Mouse (Mus musculus): ENCODE measurements around the gene Ppp4r2. TPM values are rescaled to one million over a fixed set of nuclear protein-coding genes. Genes with fewer than 3 reads are reported as not detected.

Gene Ppp4r2
- 13.5 and 13.9 TPM in 2 replicates for polyA plus RNA-seq (2015; fragmentation: Nextera tagmentation; extraction: Ambion mirVana)

DNA sequence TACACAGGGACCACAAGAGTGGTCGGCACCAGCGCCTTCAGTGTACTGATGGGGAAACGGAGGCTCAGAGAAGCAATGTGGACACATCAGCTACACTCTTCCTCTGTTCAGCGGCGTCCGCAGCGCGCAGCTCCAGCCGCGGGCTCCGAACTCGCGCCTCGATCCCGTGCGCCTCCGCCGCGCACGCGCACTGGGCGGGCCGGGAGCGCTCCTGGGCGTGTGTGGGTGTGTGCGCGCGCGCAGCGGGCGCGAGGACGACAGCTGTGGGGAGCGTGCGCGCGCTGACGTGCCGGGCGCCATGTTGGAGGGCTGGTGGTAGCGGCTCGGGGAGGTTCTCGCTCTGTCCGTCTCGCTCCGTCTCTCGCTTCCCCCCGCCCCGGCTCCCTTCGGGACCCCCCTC lies at the start of gene Ppp4r2:
Ppp4r2 (plus strand) TSS at position 268 of the 400 bp plus-strand sequence.
- Histone ChIP-seq H3K4me2 (peak within 1 kb of the TSS; percentile 71), H3K4me1 (peaks cover 26% of the 10 kb centered on the region), H3K36me3 (peaks cover 36% of the 10 kb centered on the region), H3K27ac (replicated peaks) (peak within 1 kb of the TSS; percentile 90), H3K4me3 (peak within 1 kb of the TSS; percentile 83), H3K9me3 (no peaks in the 10 kb centered on the region), H3K27me3 (replicated peaks) (no peaks in the 10 kb centered on the region), H3K9ac (peak within 1 kb of the TSS; percentile 97)
- peak; percentile 89 for ATAC-seq (ENCODE audit: extremely low read depth, insufficient number of reproducible peaks, low FRiP score, low TSS enrichment)
- WGBS, result under 1% methylated on average over 36 of the region's 50 CpGs

DNA sequence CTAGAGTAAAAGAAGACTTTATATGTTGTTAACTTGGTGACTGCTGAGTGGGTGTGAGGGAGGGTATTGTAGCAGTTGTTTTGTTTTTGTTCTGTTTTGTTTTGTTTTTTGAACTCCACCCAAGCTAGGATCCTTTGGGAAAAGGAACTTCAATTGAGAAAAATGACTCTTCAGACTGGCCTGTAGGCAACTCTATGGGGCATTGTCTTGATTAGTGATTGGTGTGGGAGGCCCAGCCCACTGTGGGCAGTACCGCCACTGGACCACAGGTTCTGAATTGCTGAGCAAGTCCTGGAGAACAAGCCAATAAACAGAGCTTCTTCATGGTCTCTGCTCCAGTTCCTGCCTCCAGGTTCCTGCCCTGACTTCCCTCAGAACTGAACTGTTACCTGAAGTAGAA lies 45.7 kb upstream of the Ppp4r2 start:
- Histone ChIP-seq H3K9ac (no peak overlapping the region), H3K27ac (replicated peaks) (no peak overlapping the region), H3K27me3 (replicated peaks) (no peaks in the 10 kb centered on the region), H3K4me1 (no peaks in the 10 kb centered on the region), H3K36me3 (peaks cover 16% of the 10 kb centered on the region; the same call in 1 of the 2 replicates), H3K4me3 (no peak overlapping the region), H3K9me3 (peaks cover 9% of the 10 kb centered on the region; the same call in 1 of the 2 replicates), H3K4me2 (no peak overlapping the region)
- WGBS, result 64% methylated on average over 1 of the region's 1 CpGs
- no peak for ATAC-seq (ENCODE audit: extremely low read depth, insufficient number of reproducible peaks, low FRiP score, low TSS enrichment)

DNA sequence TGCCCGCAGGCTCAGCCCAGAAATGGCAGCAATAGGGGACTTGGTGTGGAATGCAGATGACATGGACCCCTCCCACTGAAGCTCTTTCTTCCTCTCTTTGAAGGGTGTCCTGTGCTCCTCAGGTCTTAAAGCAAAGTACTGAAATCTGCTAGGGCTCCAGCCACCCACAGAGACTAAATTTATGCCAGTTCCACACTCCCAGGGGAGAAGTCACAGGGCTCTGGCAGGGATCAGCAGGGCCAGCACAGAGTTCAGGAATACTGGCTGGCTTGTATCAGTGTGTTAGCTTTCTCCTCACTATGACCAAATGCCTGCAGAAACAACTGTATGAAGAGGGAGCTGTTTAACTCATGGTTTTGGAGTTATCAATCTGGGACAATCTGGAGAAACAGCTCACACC lies 44.3 kb upstream of the Ppp4r2 start:
- Histone ChIP-seq H3K4me3 (no peak overlapping the region), H3K4me2 (no peak overlapping the region), H3K27ac (replicated peaks) (no peak overlapping the region), H3K9ac (no peak overlapping the region), H3K36me3 (peaks cover 9% of the 10 kb centered on the region; the same call in 1 of the 2 replicates), H3K9me3 (peaks cover 6% of the 10 kb centered on the region; the same call in 1 of the 2 replicates), H3K27me3 (replicated peaks) (no peaks in the 10 kb centered on the region), H3K4me1 (no peaks in the 10 kb centered on the region)
- no peak for ATAC-seq (ENCODE audit: extremely low read depth, insufficient number of reproducible peaks, low FRiP score, low TSS enrichment)
- WGBS, result 80% methylated on average over 1 of the region's 1 CpGs

DNA sequence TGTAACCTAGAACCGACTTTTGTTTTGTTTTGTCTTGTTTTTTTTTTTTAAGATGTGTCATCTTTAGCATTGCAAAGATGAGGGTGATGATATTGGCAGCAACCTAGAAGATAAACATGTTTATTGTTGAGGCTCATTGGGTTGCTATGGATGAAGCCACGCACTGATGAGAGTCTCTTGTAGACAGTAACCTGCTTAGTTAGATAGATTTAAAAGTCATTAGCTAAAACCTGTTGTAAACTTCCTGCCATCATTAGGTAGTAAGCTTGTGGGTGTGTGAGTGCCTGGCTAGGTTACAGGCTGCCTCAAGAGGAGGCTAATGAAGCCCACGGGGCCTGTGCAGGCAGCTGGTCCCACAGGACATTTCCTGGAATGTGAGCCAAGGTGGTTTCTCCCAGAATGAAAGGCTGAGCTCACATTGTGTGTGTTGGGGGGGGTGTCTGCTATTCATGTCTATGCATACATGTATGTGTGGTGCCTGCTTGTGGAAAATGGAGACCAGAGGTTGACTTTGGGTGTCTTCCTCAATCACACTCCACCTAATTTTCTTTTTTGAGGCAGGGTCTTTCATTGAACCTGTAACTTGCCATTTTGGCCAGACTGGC lies 41.3 kb upstream of the Ppp4r2 start:
- no peak overlapping the region for H3K27ac ChIP-seq (replicated peaks)
- H3K4me3 ChIP-seq, result no peak overlapping the region
- 0 out of 2 replicates have a peak, but pooled peaks cover 3% of the 10 kb centered on the region for H3K36me3 ChIP-seq
- no peaks in the 10 kb centered on the region for H3K9me3 ChIP-seq
- no peak overlapping the region for H3K4me2 ChIP-seq
- H3K27me3 ChIP-seq (replicated peaks), result no peaks in the 10 kb centered on the region
- WGBS, result 62% methylated on average over 3 of the region's 3 CpGs
- H3K9ac ChIP-seq, result no peak overlapping the region
- no peak for ATAC-seq (ENCODE audit: extremely low read depth, insufficient number of reproducible peaks, low FRiP score, low TSS enrichment)
- H3K4me1 ChIP-seq, result no peaks in the 10 kb centered on the region

DNA sequence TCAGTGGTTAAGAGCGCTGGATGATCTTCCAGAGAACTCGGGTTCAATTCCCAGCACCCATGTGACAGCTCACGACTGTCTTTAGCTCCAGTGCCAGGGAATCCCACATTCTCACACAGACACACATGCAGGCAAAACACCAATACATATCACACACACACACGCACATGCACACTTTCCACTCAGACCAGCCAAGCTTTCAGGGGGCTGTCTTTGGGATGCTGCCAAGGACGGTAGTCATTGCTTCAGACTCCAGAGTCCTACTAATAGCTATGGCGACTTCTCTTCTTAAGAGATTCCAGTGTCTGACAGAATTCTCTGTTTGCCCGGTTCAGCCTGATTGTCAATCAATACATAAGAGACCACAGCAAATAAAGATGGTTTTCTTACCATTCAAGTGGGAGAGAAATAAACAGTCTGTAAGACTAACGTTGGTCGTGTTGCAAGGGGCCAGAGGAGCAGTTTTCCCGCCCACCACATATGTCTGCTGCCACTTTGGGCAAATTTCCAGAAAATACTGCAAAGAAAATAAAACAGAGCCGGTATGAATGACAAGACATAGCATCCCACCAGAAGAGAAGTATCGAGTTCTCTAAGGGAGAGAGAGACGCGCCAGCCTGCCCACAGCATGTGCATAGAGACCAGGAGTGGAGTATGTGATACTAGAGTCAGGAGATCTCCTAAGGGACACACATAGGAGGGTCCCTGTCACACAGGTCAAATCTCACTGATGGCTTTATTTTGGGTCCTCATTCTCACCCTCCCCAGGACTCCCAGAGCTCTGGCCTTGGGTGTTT lies 40.3 kb upstream of the Ppp4r2 start:
- H3K27me3 ChIP-seq (replicated peaks), result no peaks in the 10 kb centered on the region
- H3K4me1 ChIP-seq, result no peaks in the 10 kb centered on the region
- 69% methylated on average over 14 of the region's 14 CpGs for WGBS
- H3K4me3 ChIP-seq, result no peak overlapping the region
- no peak overlapping the region for H3K27ac ChIP-seq (replicated peaks)
- H3K9me3 ChIP-seq, result no peaks in the 10 kb centered on the region
- ATAC-seq (ENCODE audit: extremely low read depth, insufficient number of reproducible peaks, low FRiP score, low TSS enrichment), result no peak
- 0 out of 2 replicates have a peak, but pooled peaks cover 3% of the 10 kb centered on the region for H3K36me3 ChIP-seq
- H3K4me2 ChIP-seq, result no peak overlapping the region
- no peak overlapping the region for H3K9ac ChIP-seq

DNA sequence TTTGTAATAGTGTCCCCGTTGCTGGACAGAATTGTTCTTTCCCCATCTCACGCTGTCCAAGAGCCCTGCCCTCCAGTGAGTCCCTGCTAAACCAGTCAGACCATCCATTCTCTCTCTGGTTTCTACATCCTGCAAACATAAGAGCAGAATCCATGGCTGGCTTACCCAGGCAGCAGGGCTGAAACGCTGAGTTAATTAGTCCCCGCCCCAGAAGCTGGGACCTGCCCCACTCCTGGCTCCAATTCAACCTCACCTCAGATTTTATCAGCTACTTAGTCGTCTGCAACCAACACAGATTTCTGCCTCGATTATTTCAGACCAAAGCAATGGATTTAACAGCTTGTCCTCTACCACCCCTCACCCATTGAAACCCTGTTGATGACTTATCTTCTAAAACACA lies 37.6 kb upstream of the Ppp4r2 start:
- Histone ChIP-seq H3K36me3 (0 out of 2 replicates have a peak, but pooled peaks cover 3% of the 10 kb centered on the region), H3K4me2 (no peak overlapping the region), H3K27me3 (replicated peaks) (no peaks in the 10 kb centered on the region), H3K4me1 (no peaks in the 10 kb centered on the region), H3K4me3 (no peak overlapping the region), H3K9ac (no peak overlapping the region), H3K27ac (replicated peaks) (no peak overlapping the region), H3K9me3 (no peaks in the 10 kb centered on the region)
- ATAC-seq (ENCODE audit: extremely low read depth, insufficient number of reproducible peaks, low FRiP score, low TSS enrichment), result no peak
- WGBS, result 42% methylated on average over 6 of the region's 6 CpGs

DNA sequence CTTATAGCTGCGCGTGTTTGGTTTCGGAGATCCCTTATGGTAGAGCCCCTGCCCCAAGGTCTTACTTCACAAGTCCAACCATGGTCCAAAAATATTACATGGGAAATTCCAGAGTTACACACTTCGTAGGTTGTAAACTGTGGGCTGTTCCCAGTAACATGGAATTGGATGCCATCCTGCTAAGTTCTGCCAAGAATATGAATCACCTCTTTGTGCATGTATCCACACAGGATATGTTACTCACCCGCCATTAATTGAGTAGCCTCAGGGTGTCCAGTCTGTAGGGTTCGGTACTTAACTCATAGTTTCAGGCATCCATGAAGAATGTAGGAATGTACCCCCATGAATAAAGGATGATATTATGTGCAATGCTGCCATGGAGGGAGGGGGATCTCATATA lies 34.1 kb upstream of the Ppp4r2 start:
- H3K9ac ChIP-seq, result no peak overlapping the region
- ATAC-seq (ENCODE audit: extremely low read depth, insufficient number of reproducible peaks, low FRiP score, low TSS enrichment), result no peak
- no peak overlapping the region for H3K27ac ChIP-seq (replicated peaks)
- H3K4me3 ChIP-seq, result no peak overlapping the region
- WGBS, result 83% methylated on average over 6 of the region's 6 CpGs
- no peaks in the 10 kb centered on the region for H3K27me3 ChIP-seq (replicated peaks)
- H3K36me3 ChIP-seq, result no peaks in the 10 kb centered on the region
- no peaks in the 10 kb centered on the region for H3K9me3 ChIP-seq
- no peak overlapping the region for H3K4me2 ChIP-seq
- no peaks in the 10 kb centered on the region for H3K4me1 ChIP-seq

DNA sequence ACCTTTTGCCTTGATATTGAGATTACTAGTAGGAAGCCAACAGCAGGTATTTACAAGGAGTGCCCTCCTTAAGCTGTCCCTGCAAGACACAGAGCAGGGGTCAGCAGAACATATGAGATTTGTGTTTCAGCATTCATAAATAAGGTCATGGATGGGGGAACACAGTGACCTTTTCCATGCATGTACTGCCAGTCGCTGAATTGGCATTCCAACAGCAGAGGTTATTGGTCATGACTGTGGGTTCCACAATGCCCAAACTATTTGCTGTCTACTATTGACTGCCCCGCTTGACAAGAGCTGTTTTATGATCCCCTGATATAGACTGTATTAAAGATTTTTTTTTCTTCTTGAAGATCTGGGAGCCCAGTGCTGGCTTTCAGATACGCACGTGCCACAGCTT lies 33.7 kb upstream of the Ppp4r2 start:
- WGBS, result 88% methylated on average over 4 of the region's 4 CpGs
- Histone ChIP-seq H3K4me2 (no peak overlapping the region), H3K36me3 (no peaks in the 10 kb centered on the region), H3K9me3 (no peaks in the 10 kb centered on the region), H3K9ac (no peak overlapping the region), H3K4me1 (no peaks in the 10 kb centered on the region), H3K27ac (replicated peaks) (no peak overlapping the region), H3K4me3 (no peak overlapping the region), H3K27me3 (replicated peaks) (no peaks in the 10 kb centered on the region)
- no peak for ATAC-seq (ENCODE audit: extremely low read depth, insufficient number of reproducible peaks, low FRiP score, low TSS enrichment)

DNA sequence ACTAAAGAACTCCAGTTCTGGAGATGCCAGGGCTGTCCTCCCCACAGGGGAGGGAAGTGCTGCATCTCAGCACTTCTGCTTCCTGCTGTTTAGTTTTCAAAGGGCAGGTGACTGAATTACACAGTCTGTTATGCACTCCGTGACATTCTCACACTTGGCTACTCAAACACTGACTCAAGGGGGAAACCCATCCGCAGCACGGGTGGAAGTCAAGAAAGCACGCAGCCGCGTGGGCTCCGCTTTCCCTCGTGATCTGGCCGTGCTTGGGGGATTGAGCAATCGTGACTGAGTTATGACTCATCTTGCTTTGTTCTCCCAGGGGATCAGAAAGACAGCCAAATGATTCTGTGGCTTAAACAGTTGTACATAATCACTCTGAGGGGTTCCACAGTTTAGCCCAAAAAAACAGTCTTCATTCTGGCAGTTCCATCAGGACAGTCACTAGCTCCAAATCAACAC lies 32.9 kb upstream of the Ppp4r2 start:
- no peaks in the 10 kb centered on the region for H3K27me3 ChIP-seq (replicated peaks)
- no peak for ATAC-seq (ENCODE audit: extremely low read depth, insufficient number of reproducible peaks, low FRiP score, low TSS enrichment)
- no peak overlapping the region for H3K4me2 ChIP-seq
- 60% methylated on average over 10 of the region's 10 CpGs for WGBS
- H3K9ac ChIP-seq, result no peak overlapping the region
- no peak overlapping the region for H3K27ac ChIP-seq (replicated peaks)
- no peak overlapping the region for H3K4me3 ChIP-seq
- H3K4me1 ChIP-seq, result no peaks in the 10 kb centered on the region
- no peaks in the 10 kb centered on the region for H3K36me3 ChIP-seq
- H3K9me3 ChIP-seq, result no peaks in the 10 kb centered on the region

DNA sequence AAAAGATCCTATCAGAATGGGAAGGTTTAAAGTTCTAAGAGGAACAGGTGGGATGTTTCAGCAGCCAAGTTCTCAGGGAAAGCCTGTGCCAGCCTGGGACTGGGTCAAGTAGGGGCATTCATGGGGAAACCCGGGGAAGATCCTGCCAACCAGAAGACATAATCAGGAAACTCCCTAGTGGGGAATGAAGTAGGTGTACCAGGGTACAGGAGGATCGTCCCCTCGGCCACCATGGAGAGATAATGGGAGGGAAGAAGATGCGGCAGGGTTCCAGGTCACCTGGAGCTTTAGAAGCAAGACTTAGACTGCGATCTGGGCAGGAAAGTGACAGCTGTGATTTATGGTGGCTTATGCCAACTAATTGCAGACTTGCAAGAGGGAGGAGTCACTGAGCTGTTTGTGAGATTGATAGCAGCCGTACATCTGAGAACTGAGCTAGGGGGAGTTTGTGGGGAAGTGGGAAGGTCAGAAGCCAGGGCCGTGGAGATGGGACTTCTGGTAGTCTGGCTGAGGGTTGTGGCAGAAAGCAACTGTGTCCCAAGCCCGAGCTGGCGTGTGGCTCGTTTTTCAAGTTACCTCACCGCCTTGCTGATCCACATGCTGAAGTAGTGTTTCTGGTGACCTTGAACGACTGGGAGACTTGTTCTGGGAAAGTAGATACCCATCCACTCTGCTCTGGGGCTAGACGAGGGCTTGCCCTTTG lies 30.9 kb upstream of the Ppp4r2 start:
- Histone ChIP-seq H3K4me1 (no peaks in the 10 kb centered on the region), H3K9me3 (no peaks in the 10 kb centered on the region), H3K27me3 (replicated peaks) (no peaks in the 10 kb centered on the region), H3K36me3 (no peaks in the 10 kb centered on the region), H3K27ac (replicated peaks) (no peak overlapping the region), H3K4me2 (no peak overlapping the region), H3K4me3 (no peak overlapping the region), H3K9ac (no peak overlapping the region)
- ATAC-seq (ENCODE audit: extremely low read depth, insufficient number of reproducible peaks, low FRiP score, low TSS enrichment), result no peak
- WGBS, result 60% methylated on average over 13 of the region's 13 CpGs

DNA sequence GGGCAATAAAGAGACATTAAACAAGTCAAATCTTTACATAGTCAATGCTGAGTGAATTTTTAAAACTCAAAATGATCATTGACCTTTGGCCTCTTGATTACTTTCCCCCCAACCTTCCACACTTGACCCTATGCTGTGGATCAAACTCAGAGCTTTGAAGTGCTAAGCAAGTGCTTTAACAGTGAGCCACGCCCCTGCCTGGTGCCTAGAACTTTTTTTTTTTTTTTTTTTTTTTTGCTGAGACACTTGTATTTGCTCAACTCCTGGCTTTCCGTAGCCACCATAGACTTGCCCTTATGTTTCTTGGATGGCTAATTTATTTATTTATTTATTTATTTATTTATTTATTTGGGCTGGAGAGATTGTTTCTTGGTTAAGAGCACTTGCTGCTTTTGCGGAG lies 30.2 kb upstream of the Ppp4r2 start:
- WGBS, result 78% methylated on average over 3 of the region's 3 CpGs
- Histone ChIP-seq H3K27ac (replicated peaks) (no peak overlapping the region), H3K9me3 (no peaks in the 10 kb centered on the region), H3K9ac (no peak overlapping the region), H3K27me3 (replicated peaks) (no peaks in the 10 kb centered on the region), H3K36me3 (no peaks in the 10 kb centered on the region), H3K4me1 (no peaks in the 10 kb centered on the region), H3K4me2 (no peak overlapping the region), H3K4me3 (no peak overlapping the region)
- ATAC-seq (ENCODE audit: extremely low read depth, insufficient number of reproducible peaks, low FRiP score, low TSS enrichment), result no peak
